Mouse (Mus musculus) heart, embryonic 14.5 days (tissue): ENCODE data around the gene Palm. TPM values are rescaled to one million over a fixed set of nuclear protein-coding genes. Genes with fewer than 3 reads are reported as not detected.

Experiments used
- ATAC-seq: fragments of 200-750 bp; cut with Nextera tagmentation; 2 replicates; pipeline ENCODE4 v1.8.0; 2017; ENCODE audit warnings: low read depth, moderate TSS enrichment; ENCODE audit not compliant: insufficient number of reproducible peaks, insufficient read depth, low FRiP score
- H3K27ac ChIP-seq, 2 experiments: fragments of 200-500 bp in 1 of 2; fragments of 300-500 bp in 1 of 2; sonication (generic) in 1 of 2; replicated peaks in 1 of 2; 2 replicates each; pipeline ENCODE4 v1.5.1; 2012 to 2014; ENCODE audit warnings: low read depth in 2 of 2, low read length in 2 of 2, control low read depth in 1 of 2, mild to moderate bottlenecking in 1 of 2, mixed read lengths in 1 of 2; ENCODE audit not compliant: control insufficient read depth in 1 of 2, insufficient read depth in 1 of 2
- H3K27me3 ChIP-seq: fragments of 300-500 bp; sonication (generic); 2 replicates; pipeline ENCODE4 v1.6.1; 2014; ENCODE audit warnings: mild to moderate bottlenecking, low read length, control low read depth; ENCODE audit not compliant: control insufficient read depth, insufficient read depth
- H3K36me3 ChIP-seq: fragments of 300-500 bp; sonication (generic); 2 replicates; pipeline ENCODE4 v1.6.1; 2014; ENCODE audit warnings: mild to moderate bottlenecking, control low read depth, low read length, mixed read lengths; ENCODE audit not compliant: control insufficient read depth, insufficient read depth
- H3K4me1 ChIP-seq, 2 experiments: fragments of 200-500 bp in 1 of 2; fragments of 300-500 bp in 1 of 2; sonication (generic) in 1 of 2; 2 replicates each; pipeline ENCODE4 v1.6.1; 2012 to 2014; ENCODE audit warnings: low read length in 2 of 2, control low read depth in 1 of 2, mixed read lengths in 1 of 2; ENCODE audit not compliant: control insufficient read depth in 2 of 2, insufficient read depth in 2 of 2
- H3K4me2 ChIP-seq: fragments of 300-500 bp; sonication (generic); 2 replicates; pipeline ENCODE4 v1.6.1; 2014; ENCODE audit warnings: mild to moderate bottlenecking, low read length
- H3K4me3 ChIP-seq, 2 experiments: fragments of 200-500 bp in 1 of 2; fragments of 300-500 bp in 1 of 2; sonication (generic) in 1 of 2; 2 replicates each; pipeline ENCODE4 v1.5.1; 2012 to 2014; ENCODE audit warnings: low read length in 2 of 2, mild to moderate bottlenecking in 2 of 2, control low read depth in 1 of 2, low read depth in 1 of 2, moderate library complexity in 1 of 2; ENCODE audit not compliant: control insufficient read depth in 1 of 2, insufficient read depth in 1 of 2
- H3K9ac ChIP-seq: fragments of 300-500 bp; sonication (generic); 2 replicates; pipeline ENCODE4 v1.6.1; 2014; ENCODE audit warnings: mild to moderate bottlenecking, low read length
- H3K9me3 ChIP-seq: fragments of 300-500 bp; sonication (generic); 2 replicates; pipeline ENCODE4 v1.6.1; 2016; ENCODE audit warnings: low read length, control low read depth; ENCODE audit not compliant: control insufficient read depth
- WGBS: fragments of 180-500 bp; shearing (Covaris S2); extraction: QIAGEN DNeasy Blood & Tissue Kit; methylation state at CpG from one replicate; pipeline ENCODE4 v1.1.7; 2014; 5-methylcytosine and 5-hydroxymethylcytosine counted together
- polyA plus RNA-seq: library from polyadenylated mRNA; unstranded; fragments of >200 nt; fragmentation: Nextera tagmentation; extraction: Ambion mirVana; gene quantifications from 2 replicates; pipeline ENCODE4 v1.2.1, GENCODE M21; 2014

Palm gene
- polyA plus RNA-seq, 1 experiment from 2014 or later: 68.1 TPM

DNA sequence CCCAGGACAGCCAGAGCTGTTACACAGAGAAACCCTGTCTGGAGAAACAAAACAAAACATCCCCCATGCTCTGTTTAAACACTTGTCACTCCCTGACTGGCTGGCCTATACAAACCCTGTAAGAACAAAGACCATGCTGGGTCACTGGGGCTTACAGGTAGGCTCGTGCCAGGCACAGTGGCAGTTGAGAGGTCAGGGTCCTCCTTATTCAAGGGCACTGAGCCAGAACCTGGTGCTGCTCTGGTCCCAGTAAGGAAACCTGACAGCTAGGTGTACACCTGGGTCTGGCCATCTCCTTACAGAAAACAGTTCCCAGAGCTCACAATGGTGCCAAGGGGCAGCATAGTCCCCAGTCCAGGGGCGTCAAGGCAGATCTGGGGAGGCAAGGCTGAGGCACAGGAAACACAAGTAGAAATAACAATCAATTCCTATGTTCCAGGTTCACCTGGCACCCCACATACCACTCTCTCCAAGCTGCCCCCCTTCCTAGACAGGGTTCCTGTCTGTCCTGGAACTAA, 28.1 kb upstream of the Palm start:
- 72% methylated on average over 2 of the region's 2 CpGs for WGBS
- peak overlapping the region; percentile 90 to 93; a peak in 3 of 4 replicates for H3K4me3 ChIP-seq

DNA sequence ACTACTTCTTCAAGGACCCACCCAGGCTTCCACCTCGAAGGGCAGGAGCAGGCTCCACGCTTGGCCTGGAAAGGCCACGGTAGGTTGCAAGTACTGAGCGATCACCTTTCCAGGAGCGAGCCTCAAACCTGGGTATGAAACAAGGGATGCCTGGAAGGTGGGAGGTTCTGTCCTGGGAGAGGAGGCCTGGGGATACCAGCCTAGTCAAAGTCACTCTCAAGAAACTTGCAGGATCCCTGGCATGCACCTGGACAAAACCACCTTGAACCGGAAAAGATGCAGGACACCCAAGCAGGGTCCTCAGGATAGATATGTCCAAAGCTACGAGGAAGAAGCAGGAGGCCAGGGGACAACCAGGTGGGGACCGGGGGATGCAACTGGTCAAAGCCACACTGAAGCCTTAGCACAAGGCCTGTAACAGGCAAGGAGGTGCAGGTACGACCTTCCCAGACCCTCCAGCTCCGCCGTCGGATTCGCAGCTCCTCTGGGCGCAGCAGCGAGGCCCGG, 27.3 kb upstream of the Palm start:
- WGBS: 6% methylated on average over 16 of the region's 16 CpGs
- H3K4me1 ChIP-seq: peaks cover 30 to 46% of the 10 kb centered on the region in 2 experiments
- H3K9ac ChIP-seq: peak overlapping the region; percentile 98
- no peak for ATAC-seq
- H3K27ac ChIP-seq: peak overlapping the region; percentile 28 to 92; a peak in 3 of 4 replicates
- H3K36me3 ChIP-seq: peaks cover 17% of the 10 kb centered on the region
- no peaks in the 10 kb centered on the region for H3K9me3 ChIP-seq
- H3K4me2 ChIP-seq: peak overlapping the region; percentile 75
- peak overlapping the region; percentile 90 to 93 for H3K4me3 ChIP-seq
- H3K27me3 ChIP-seq: no peaks in the 10 kb centered on the region

More for the DNA sequence above, 28.1 kb upstream of the Palm start:
- Histone ChIP-seq H3K9ac (peak overlapping the region; percentile 98), H3K36me3 (peaks cover 25% of the 10 kb centered on the region), H3K27ac (no peak overlapping the region), H3K4me1 (peaks cover 30 to 46% of the 10 kb centered on the region in 2 experiments), H3K9me3 (no peaks in the 10 kb centered on the region), H3K4me2 (peak overlapping the region; percentile 75), H3K27me3 (no peaks in the 10 kb centered on the region)
- ATAC-seq: no peak

DNA sequence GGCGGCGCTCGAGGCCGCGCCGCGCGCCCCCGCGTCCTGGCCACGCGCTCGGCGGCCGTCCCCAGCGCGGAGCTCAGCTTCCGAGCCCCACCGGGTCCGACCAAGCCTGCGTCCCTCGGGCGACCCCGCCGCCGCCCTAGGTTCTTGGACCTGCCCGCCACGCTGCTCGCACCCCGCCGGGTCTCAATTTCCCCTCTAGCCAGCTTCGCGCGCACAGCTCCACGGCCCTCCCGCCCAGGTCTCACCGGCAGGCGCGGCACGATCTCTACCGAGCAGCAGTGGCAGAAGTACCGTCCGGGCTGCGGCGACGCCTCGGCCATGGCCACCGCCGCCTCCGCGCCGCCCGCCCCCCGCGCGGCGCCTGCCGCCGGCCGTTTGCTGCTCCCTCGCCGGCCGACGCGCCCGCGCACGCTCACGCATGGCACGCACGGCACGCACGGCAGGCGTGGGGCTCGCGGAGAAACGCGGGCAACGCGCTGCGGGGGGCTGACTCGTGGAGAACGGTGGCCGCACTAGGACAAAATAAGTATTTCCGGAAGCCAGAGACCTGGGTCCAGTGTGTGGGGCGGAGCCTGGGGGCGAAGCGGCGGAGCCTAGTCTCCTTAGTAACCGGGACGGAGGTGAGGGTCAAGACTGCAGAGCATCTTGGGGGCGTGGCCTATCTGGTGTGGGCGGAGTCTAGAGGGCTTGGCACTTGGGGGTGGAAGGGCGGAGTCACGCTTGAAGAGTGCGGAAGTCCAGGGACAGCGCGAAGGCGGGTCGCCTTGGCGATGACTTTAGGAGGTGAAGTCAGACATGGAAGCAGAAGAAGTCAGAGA, 26.7 kb upstream of the Palm start, which contains the start of gene Rnf126:
Rnf126 (minus strand) TSS at position 445 of the 818 bp plus-strand sequence.
- Histone ChIP-seq H3K36me3 (peaks cover 11% of the 10 kb centered on the region), H3K4me1 (peaks cover 30 to 46% of the 10 kb centered on the region in 2 experiments), H3K4me3 (peak within 1 kb of the TSS; percentile 90 to 93), H3K27me3 (no peaks in the 10 kb centered on the region), H3K9ac (peak within 1 kb of the TSS; percentile 98), H3K9me3 (no peaks in the 10 kb centered on the region), H3K4me2 (peak within 1 kb of the TSS; percentile 75), H3K27ac (peak within 1 kb of the TSS; percentile 83 to 92)
- WGBS: under 1% methylated on average over 97 of the region's 101 CpGs
- ATAC-seq: peak; percentile 91

DNA sequence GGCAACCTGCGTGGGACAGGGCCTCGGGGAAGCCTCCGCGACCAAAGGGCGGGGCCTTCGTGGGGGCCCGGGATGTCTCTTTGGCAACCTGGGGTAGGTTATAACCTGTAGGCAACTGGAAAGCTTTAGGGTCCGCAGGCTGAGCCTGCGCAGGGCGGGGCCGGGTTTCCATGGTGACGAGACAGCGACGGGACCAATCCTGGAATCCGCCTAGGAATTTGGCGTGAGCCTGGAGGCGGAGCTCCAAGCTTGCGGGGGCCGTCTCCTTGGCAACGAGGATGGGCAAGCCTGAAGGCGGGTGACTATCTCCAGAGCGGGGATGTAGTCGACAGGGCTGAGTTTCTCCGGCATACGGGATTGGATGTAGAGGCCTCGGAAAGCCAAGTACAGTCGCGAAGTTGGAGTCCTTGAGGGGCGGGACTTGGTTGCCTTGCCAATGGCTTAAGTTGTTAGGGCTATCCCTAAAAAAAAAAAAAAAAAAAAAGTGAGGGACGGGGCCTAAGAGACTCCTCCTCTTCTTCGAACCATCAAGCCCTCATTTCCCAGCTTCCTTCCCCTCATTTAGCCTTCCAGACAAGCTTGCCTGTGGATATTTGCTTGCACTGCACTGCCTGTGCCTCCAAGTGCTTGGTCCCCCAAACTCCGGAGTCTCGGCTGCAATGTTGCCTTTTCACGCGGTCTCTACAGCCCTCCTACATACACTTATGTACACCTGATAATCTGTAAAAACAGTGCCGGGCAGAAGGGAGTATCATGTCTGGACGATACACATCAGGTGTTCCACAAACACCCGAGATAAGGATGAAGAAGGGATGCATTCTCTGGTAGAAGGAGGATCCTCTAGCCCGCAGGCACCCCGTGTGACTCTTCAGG, 25.8 kb upstream of the Palm start:
- H3K36me3 ChIP-seq: peaks cover 2% of the 10 kb centered on the region; the same call in 1 of the 2 replicates
- peak overlapping the region; percentile 75 for H3K4me2 ChIP-seq
- H3K4me3 ChIP-seq: peak overlapping the region; percentile 90 to 93
- H3K27ac ChIP-seq: peak overlapping the region; percentile 78 to 92
- H3K9ac ChIP-seq: peak overlapping the region; percentile 75
- H3K4me1 ChIP-seq: peaks cover 30 to 46% of the 10 kb centered on the region in 2 experiments
- 0 out of 2 replicates have a peak, but pooled peaks cover 5% of the 10 kb centered on the region for H3K9me3 ChIP-seq
- WGBS: 11% methylated on average over 40 of the region's 40 CpGs
- H3K27me3 ChIP-seq: no peaks in the 10 kb centered on the region
- peak; percentile 64 for ATAC-seq

DNA sequence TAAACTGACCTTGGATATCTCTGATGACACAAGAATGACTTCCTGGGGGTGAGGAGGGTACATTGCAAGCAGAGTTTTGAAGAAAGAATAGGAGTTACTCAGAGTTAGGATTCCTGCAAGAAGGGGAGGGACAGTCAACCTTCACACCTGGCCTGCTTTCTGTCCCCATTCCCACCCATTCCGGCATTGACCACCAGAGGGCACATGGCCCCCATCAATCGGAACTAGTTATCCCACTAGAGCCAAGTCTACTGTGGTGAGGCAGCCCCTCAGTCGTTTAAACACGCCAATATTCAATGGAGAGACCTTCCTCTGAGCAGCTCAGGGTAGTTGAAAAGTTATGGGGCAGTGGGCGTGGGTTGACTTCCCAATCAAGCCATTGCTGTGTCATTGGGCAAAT, 25.0 kb upstream of the Palm start:
- WGBS: under 1% methylated on average over 5 of the region's 5 CpGs
- no peak overlapping the region for H3K9ac ChIP-seq
- H3K36me3 ChIP-seq: no peaks in the 10 kb centered on the region
- no peak for ATAC-seq
- H3K4me1 ChIP-seq: peaks cover 26 to 41% of the 10 kb centered on the region in 2 experiments
- H3K4me3 ChIP-seq: no peak overlapping the region
- H3K27ac ChIP-seq: no peak overlapping the region
- H3K9me3 ChIP-seq: 0 out of 2 replicates have a peak, but pooled peaks cover 5% of the 10 kb centered on the region
- H3K27me3 ChIP-seq: no peaks in the 10 kb centered on the region
- peak overlapping the region; percentile 75; the same call in 1 of the 2 replicates for H3K4me2 ChIP-seq

DNA sequence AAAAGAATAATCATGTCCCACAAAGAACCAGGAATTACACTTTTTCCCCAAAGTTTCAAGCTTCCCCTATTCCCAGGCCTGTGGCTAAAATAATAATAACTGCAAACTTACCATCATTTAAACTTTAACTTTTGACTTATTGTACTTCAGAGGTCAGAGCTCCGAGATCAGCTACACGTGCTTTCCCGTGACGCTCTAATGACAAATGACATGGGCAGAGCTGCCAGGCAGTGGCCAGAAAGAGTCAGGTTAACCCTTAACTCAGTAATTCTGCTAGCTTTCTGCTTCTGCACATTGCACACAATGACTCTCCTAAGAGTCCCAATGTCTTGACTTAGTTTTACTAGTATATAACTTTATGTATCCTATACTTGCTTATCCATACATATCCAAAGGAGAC, 24.0 kb upstream of the Palm start:
- H3K4me2 ChIP-seq: no peak overlapping the region
- H3K9me3 ChIP-seq: 0 out of 2 replicates have a peak, but pooled peaks cover 5% of the 10 kb centered on the region
- H3K9ac ChIP-seq: no peak overlapping the region
- H3K36me3 ChIP-seq: no peaks in the 10 kb centered on the region
- no peak overlapping the region for H3K4me3 ChIP-seq
- WGBS: 61% methylated on average over 4 of the region's 4 CpGs
- peaks cover 18 to 32% of the 10 kb centered on the region in 2 experiments for H3K4me1 ChIP-seq
- ATAC-seq: no peak
- no peak overlapping the region for H3K27ac ChIP-seq
- no peaks in the 10 kb centered on the region for H3K27me3 ChIP-seq

DNA sequence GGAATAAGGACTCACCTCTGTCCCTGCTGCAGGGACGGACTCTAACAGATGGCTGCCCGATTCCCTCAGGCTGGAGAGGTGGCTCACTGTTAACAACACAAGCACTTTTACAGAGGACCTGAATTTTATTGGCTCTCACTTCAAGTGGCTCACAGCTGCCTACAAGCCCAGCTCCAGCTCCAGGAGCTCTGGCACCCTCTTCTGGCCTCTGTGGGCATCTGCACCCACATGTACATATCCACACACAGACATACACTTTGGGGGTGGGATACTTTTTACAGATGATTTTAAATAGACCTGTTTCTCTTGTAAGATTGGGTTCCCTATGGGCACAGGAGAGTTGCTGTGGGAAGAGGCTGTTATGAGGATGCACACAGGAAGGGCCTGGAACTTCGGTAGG, 21.1 kb upstream of the Palm start:
- Histone ChIP-seq H3K27me3 (no peaks in the 10 kb centered on the region), H3K9me3 (0 out of 2 replicates have a peak, but pooled peaks cover 5% of the 10 kb centered on the region), H3K36me3 (no peaks in the 10 kb centered on the region), H3K9ac (no peak overlapping the region), H3K4me1 (peaks cover 5 to 19% of the 10 kb centered on the region in 2 experiments), H3K4me2 (no peak overlapping the region), H3K27ac (no peak overlapping the region), H3K4me3 (no peak overlapping the region)
- whole genome bisulfite sequencing: 92% methylated on average over 3 of the region's 3 CpGs
- ATAC-seq: no peak
